Mouse (Mus musculus) hindbrain, embryonic 14.5 days (tissue): ENCODE data around the gene St8sia1. TPM values are rescaled to one million over a fixed set of nuclear protein-coding genes. Genes with fewer than 3 reads are reported as not detected.

Source experiments
- ATAC-seq: fragments of 200-750 bp; cut with Nextera tagmentation; 2 replicates; pipeline ENCODE4 v1.8.0; 2017; ENCODE audit warnings: moderate number of reproducible peaks, mild to moderate bottlenecking, moderate TSS enrichment, moderate library complexity; ENCODE audit not compliant: low FRiP score
- DNase-seq: peaks from one replicate; pipeline ENCODE4 v3.0.0-alpha.2; 2015; ENCODE audit warnings: low spot score
- H3K27ac ChIP-seq: fragments of 300-500 bp; sonication (generic); 2 replicates; pipeline ENCODE4 v1.5.1; 2014; ENCODE audit warnings: mild to moderate bottlenecking, moderate library complexity
- H3K27me3 ChIP-seq: fragments of 300-500 bp; sonication (generic); 2 replicates; pipeline ENCODE4 v1.6.1; 2014; ENCODE audit warnings: mild to moderate bottlenecking, low read length, mixed read lengths; ENCODE audit not compliant: control insufficient read depth, insufficient read depth
- H3K36me3 ChIP-seq: fragments of 300-500 bp; sonication (generic); replicated peaks from 2 replicates; pipeline ENCODE4 v1.6.1; 2014; ENCODE audit not compliant: control insufficient read depth, insufficient read depth
- H3K4me1 ChIP-seq: fragments of 300-500 bp; sonication (generic); replicated peaks from 2 replicates; pipeline ENCODE4 v1.6.1; 2014; ENCODE audit warnings: antibody characterized with exemption, low read length, mixed read lengths; ENCODE audit not compliant: control insufficient read depth, insufficient read depth
- H3K4me2 ChIP-seq: fragments of 300-500 bp; sonication (generic); replicated peaks from 2 replicates; pipeline ENCODE4 v1.6.1; 2014; ENCODE audit warnings: mild to moderate bottlenecking, moderate library complexity
- H3K4me3 ChIP-seq: fragments of 300-500 bp; sonication (generic); replicated peaks from 2 replicates; pipeline ENCODE4 v1.5.1; 2014; ENCODE audit warnings: mild to moderate bottlenecking, low read length
- H3K9ac ChIP-seq: fragments of 300-500 bp; sonication (generic); 2 replicates; pipeline ENCODE4 v1.6.1; 2014
- H3K9me3 ChIP-seq: fragments of 300-500 bp; sonication (generic); 2 replicates; pipeline ENCODE4 v1.6.1; 2016; ENCODE audit warnings: low read length; ENCODE audit not compliant: control insufficient read depth
- WGBS: fragments of 180-500 bp; shearing (Covaris S2); extraction: QIAGEN DNeasy Blood & Tissue Kit; methylation state at CpG from one replicate; pipeline ENCODE4 v1.1.7; 2014; 5-methylcytosine and 5-hydroxymethylcytosine counted together
- polyA plus RNA-seq: library from polyadenylated mRNA; unstranded; fragments of >200 nt; fragmentation: Nextera tagmentation; extraction: Ambion mirVana; gene quantifications from 2 replicates; pipeline ENCODE4 v1.2.1, GENCODE M21; 2014

St8sia1 gene
- polyA plus RNA-seq, 1 experiment from 2014 or later, result 6.1 TPM

GRCm38 (mm10) chr6:142798837-142799236 is 165.4 kb downstream of the St8sia1 start:
- no peaks in the 10 kb centered on the region for H3K9me3 ChIP-seq
- DNase-seq (no peak), ATAC-seq (no peak)
- no peak overlapping the region for H3K27ac ChIP-seq
- H3K4me1 ChIP-seq, result peaks cover 2% of the 10 kb centered on the region
- no peak overlapping the region for H3K4me2 ChIP-seq
- no peaks in the 10 kb centered on the region for H3K36me3 ChIP-seq
- no peak overlapping the region for H3K4me3 ChIP-seq
- H3K27me3 ChIP-seq, result no peaks in the 10 kb centered on the region
- H3K9ac ChIP-seq, result no peak overlapping the region
- WGBS, result 55% methylated on average over 9 of the region's 9 CpGs

- DNase-seq, result no peak
- Histone ChIP-seq H3K4me1 (peaks cover 11% of the 10 kb centered on the region), H3K9me3 (no peaks in the 10 kb centered on the region), H3K4me3 (no peak overlapping the region), H3K27me3 (no peaks in the 10 kb centered on the region), H3K9ac (no peak overlapping the region), H3K36me3 (no peaks in the 10 kb centered on the region), H3K27ac (no peak overlapping the region), H3K4me2 (no peak overlapping the region)
- WGBS, result 82% methylated on average over 1 of the region's 1 CpGs
- no peak for ATAC-seq
Observed at GRCm38 (mm10) chr6:142797996-142798395, 166.3 kb downstream of the St8sia1 start.

GRCm38 (mm10) chr6:142795655-142796441 is 168.4 kb downstream of the St8sia1 start:
- Histone ChIP-seq H3K9ac (no peak overlapping the region), H3K27me3 (no peaks in the 10 kb centered on the region), H3K36me3 (no peaks in the 10 kb centered on the region), H3K4me2 (no peak overlapping the region), H3K27ac (no peak overlapping the region), H3K4me1 (peaks cover 18% of the 10 kb centered on the region), H3K9me3 (no peaks in the 10 kb centered on the region), H3K4me3 (no peak overlapping the region)
- ATAC-seq (no peak), DNase-seq (no peak)
- WGBS, result 79% methylated on average over 15 of the region's 15 CpGs

GRCm38 (mm10) chr6:142795087-142795486 is 169.2 kb downstream of the St8sia1 start:
- Histone ChIP-seq H3K9ac (no peak overlapping the region), H3K4me2 (no peak overlapping the region), H3K27ac (no peak overlapping the region), H3K27me3 (no peaks in the 10 kb centered on the region), H3K4me3 (no peak overlapping the region), H3K4me1 (peaks cover 18% of the 10 kb centered on the region), H3K9me3 (no peaks in the 10 kb centered on the region), H3K36me3 (no peaks in the 10 kb centered on the region)
- ATAC-seq, result no peak
- 93% methylated on average over 9 of the region's 9 CpGs for WGBS
- no peak for DNase-seq

- H3K4me2 ChIP-seq, result 0 out of 2 replicates have a peak overlapping the region, but pooled peaks have one; percentile 2
- no peak overlapping the region for H3K4me3 ChIP-seq
- 11% methylated on average over 7 of the region's 7 CpGs for WGBS
- no peaks in the 10 kb centered on the region for H3K36me3 ChIP-seq
- no peak overlapping the region for H3K9ac ChIP-seq
- H3K27ac ChIP-seq, result no peak overlapping the region
- H3K27me3 ChIP-seq, result no peaks in the 10 kb centered on the region
- peaks cover 18% of the 10 kb centered on the region for H3K4me1 ChIP-seq
- ATAC-seq (peak; percentile 59), DNase-seq (peak; percentile 59)
- no peaks in the 10 kb centered on the region for H3K9me3 ChIP-seq
Observed at GRCm38 (mm10) chr6:142793468-142793867, 170.8 kb downstream of the St8sia1 start.

GRCm38 (mm10) chr6:142792241-142792968 is 171.8 kb downstream of the St8sia1 start:
- no peak overlapping the region for H3K9ac ChIP-seq
- H3K9me3 ChIP-seq, result no peaks in the 10 kb centered on the region
- no peak overlapping the region; the same call in 1 of the 2 replicates for H3K4me2 ChIP-seq
- 46% methylated on average over 13 of the region's 13 CpGs for WGBS
- no peak for ATAC-seq
- H3K27ac ChIP-seq, result no peak overlapping the region
- peaks cover 18% of the 10 kb centered on the region for H3K4me1 ChIP-seq
- no peak for DNase-seq
- no peaks in the 10 kb centered on the region for H3K36me3 ChIP-seq
- H3K4me3 ChIP-seq, result no peak overlapping the region
- H3K27me3 ChIP-seq, result no peaks in the 10 kb centered on the region

- WGBS, result 85% methylated on average over 10 of the region's 10 CpGs
Observed at GRCm38 (mm10) chr6:142789736-142790135, 174.5 kb downstream of the St8sia1 start.

GRCm38 (mm10) chr6:142788042-142788987 is 175.9 kb downstream of the St8sia1 start:
- Histone ChIP-seq H3K4me2 (no peak overlapping the region), H3K4me1 (peaks cover 10% of the 10 kb centered on the region; the same call in 1 of the 2 replicates), H3K9me3 (no peaks in the 10 kb centered on the region), H3K9ac (no peak overlapping the region), H3K36me3 (no peaks in the 10 kb centered on the region), H3K27me3 (no peaks in the 10 kb centered on the region), H3K27ac (no peak overlapping the region), H3K4me3 (no peak overlapping the region)
- DNase-seq (peak; percentile 58), ATAC-seq (no peak; the same call in 1 of the 2 replicates)
- 53% methylated on average over 17 of the region's 18 CpGs for WGBS

More at GRCm38 (mm10) chr6:142789736-142790135, 174.5 kb downstream of the St8sia1 start:
- ATAC-seq (no peak), DNase-seq (no peak)
- no peak overlapping the region for H3K27ac ChIP-seq
- peaks cover 18% of the 10 kb centered on the region for H3K4me1 ChIP-seq
- no peak overlapping the region for H3K4me2 ChIP-seq
- H3K36me3 ChIP-seq, result no peaks in the 10 kb centered on the region
- no peak overlapping the region for H3K9ac ChIP-seq
- no peaks in the 10 kb centered on the region for H3K9me3 ChIP-seq
- no peaks in the 10 kb centered on the region for H3K27me3 ChIP-seq
- H3K4me3 ChIP-seq, result no peak overlapping the region
